Comparison of ENCODE assay signal across 22 mouse cellular contexts in genomic region chr17:88383447-88383846, GRCm38 (mm10). TPM values are rescaled to one million over a fixed set of nuclear protein-coding genes. Genes with fewer than 3 reads are reported as not detected.
DNase-seq lines count a peak whose midpoint lies in the region; ATAC-seq and TF ChIP-seq lines count a peak whose summit lies in the region.
"Had no signal": no experiment of that assay in that cellular context is flagged by ENCODE, and none has a peak within 500 bp of the region (broad histone marks: within the 10 kb centered on the region; RNA-seq: fewer than 3 reads in every experiment).

No protein-coding gene starts in this region.

- H3K4me1 ChIP-seq in intestine, embryonic 15.5 days (replicated peaks): no peaks in the 10 kb centered on the region
- H3K4me1 ChIP-seq in intestine, embryonic 16.5 days (ENCODE audit: control insufficient read depth, insufficient read depth, low read length): no peaks in the 10 kb centered on the region
- H3K4me1 ChIP-seq in intestine, postnatal 0 days (replicated peaks; ENCODE audit: control insufficient read depth, insufficient read depth, low read length): no peaks in the 10 kb centered on the region

- no peak overlapping the region for H3K9ac ChIP-seq in intestine, embryonic 15.5 days
- no peak overlapping the region for H3K9ac ChIP-seq in intestine, embryonic 16.5 days (ENCODE audit: low read depth, low read length)
- H3K9ac ChIP-seq in intestine, postnatal 0 days (ENCODE audit: low read depth, low read length): no peak overlapping the region

- H3K9me3 ChIP-seq in intestine, embryonic 15.5 days: no peaks in the 10 kb centered on the region
- no peaks in the 10 kb centered on the region for H3K9me3 ChIP-seq in intestine, embryonic 16.5 days (ENCODE audit: control insufficient read depth, low read length)
- H3K9me3 ChIP-seq in intestine, postnatal 0 days (ENCODE audit: control insufficient read depth): no peaks in the 10 kb centered on the region

- TF ChIP-seq CTCF in intestine, postnatal 0 days (IDR thresholded peaks at IDR 0.05; ENCODE audit: low read depth): no peak

- peak; percentile 60 for DNase-seq in heart, adult 11 months
- DNase-seq in heart, postnatal 4 days: no peak
- DNase-seq in kidney, postnatal 14 days: no peak
- DNase-seq in cerebellum, postnatal 25 days: no peak
- no peak for DNase-seq in urinary bladder, adult 2 months (ENCODE audit: low spot score)
- DNase-seq: adrenal gland, adult 2 months; adrenal gland, adult 8-10 months; adrenal gland, postnatal 10 days; adrenal gland, postnatal 14 days; adrenal gland, postnatal 25 days; adrenal gland, postnatal 36 days; B cell, adult 2 months; cerebellum, adult 11 months; cerebellum, adult 11-12 months had no signal

- no peak overlapping the region for H3K27ac ChIP-seq in intestine, embryonic 15.5 days
- H3K27ac ChIP-seq in intestine, embryonic 16.5 days (ENCODE audit: low read length): no peak overlapping the region
- 0 out of 2 replicates have a peak overlapping the region, but pooled peaks have one; percentile 46 for H3K27ac ChIP-seq in intestine, postnatal 0 days (ENCODE audit: low read depth, low read length)

- ATAC-seq in intestine, embryonic 15.5 days: peak; percentile 73
- peak; percentile 78 for ATAC-seq in intestine, embryonic 16.5 days
- ATAC-seq in intestine, postnatal 0 days: peak; percentile 83
- ATAC-seq: activated CD4-positive, CD25-positive, alpha-beta regulatory T cell, adult 4 months; CD4-positive, CD25-positive, alpha-beta regulatory T cell, adult 4 months; Patski had no signal

- no peak overlapping the region for H3K4me2 ChIP-seq in intestine, embryonic 15.5 days (replicated peaks)
- H3K4me2 ChIP-seq in intestine, embryonic 16.5 days (ENCODE audit: low read depth, low read length): no peak overlapping the region
- H3K4me2 ChIP-seq in intestine, postnatal 0 days (replicated peaks; ENCODE audit: low read depth): no peak overlapping the region

- no peak overlapping the region for H3K4me3 ChIP-seq in intestine, embryonic 15.5 days (replicated peaks)
- no peak overlapping the region for H3K4me3 ChIP-seq in intestine, embryonic 16.5 days (ENCODE audit: low read length)
- H3K4me3 ChIP-seq in intestine, postnatal 0 days (ENCODE audit: low read depth, low read length): no peak overlapping the region

- WGBS in intestine, embryonic 15.5 days: 81% methylated on average over 4 of the region's 4 CpGs
- 65% methylated on average over 4 of the region's 4 CpGs for WGBS in intestine, embryonic 16.5 days
- 53% methylated on average over 4 of the region's 4 CpGs for WGBS in intestine, postnatal 0 days

- no peaks in the 10 kb centered on the region for H3K27me3 ChIP-seq in intestine, embryonic 15.5 days (replicated peaks)
- no peaks in the 10 kb centered on the region for H3K27me3 ChIP-seq in intestine, embryonic 16.5 days (replicated peaks; ENCODE audit: control insufficient read depth, insufficient read depth, low read length)
- no peaks in the 10 kb centered on the region for H3K27me3 ChIP-seq in intestine, postnatal 0 days (replicated peaks; ENCODE audit: control insufficient read depth, insufficient read depth, low read length)
- H3K27me3 ChIP-seq: CH12.LX, Patski had no signal

- no peaks in the 10 kb centered on the region for H3K36me3 ChIP-seq in intestine, embryonic 15.5 days
- H3K36me3 ChIP-seq in intestine, embryonic 16.5 days (ENCODE audit: control insufficient read depth, insufficient read depth, low read length): no peaks in the 10 kb centered on the region
- H3K36me3 ChIP-seq in intestine, postnatal 0 days (ENCODE audit: control insufficient read depth, insufficient read depth): no peaks in the 10 kb centered on the region
- H3K36me3 ChIP-seq: G1E had no signal

RNA-seq across cellular contexts. Expression of gene Foxn2, which starts 57.1 kb away (rescaled TPM):
- total RNA-seq in heart, postnatal 4 days (2021): 10 to 100 TPM; 13.6 to 13.9 TPM
- 16.2 and 16.4 TPM in 2 replicates for polyA plus RNA-seq in intestine, embryonic 15.5 days (2015; fragmentation: Nextera tagmentation; extraction: Ambion mirVana)
- polyA plus RNA-seq in intestine, embryonic 16.5 days (2015; fragmentation: Nextera tagmentation; extraction: Ambion mirVana): 14.6 and 15.4 TPM in 2 replicates
- 11.4 and 13.5 TPM in 2 replicates for polyA plus RNA-seq in intestine, postnatal 0 days (2015; fragmentation: Nextera tagmentation; extraction: Ambion mirVana)
- polyA plus RNA-seq in urinary bladder, adult 2 months (2012; rRNA removed): 7.7 and 9.1 TPM in 2 replicates
